Mouse (Mus musculus) kidney, postnatal 0 days (tissue): Measurements from ENCODE around the gene Usp8. TPM values are rescaled to one million over a fixed set of nuclear protein-coding genes. Genes with fewer than 3 reads are reported as not detected.

Experiments
- ATAC-seq: fragments of 200-750 bp; cut with Nextera tagmentation; replicated peaks from 2 replicates; pipeline ENCODE4 v1.8.0; 2017; ENCODE audit warnings: low read depth, moderate number of reproducible peaks, moderate TSS enrichment, moderate library complexity; ENCODE audit not compliant: low FRiP score
- DNase-seq: peaks from one replicate; pipeline ENCODE4 v3.0.0-alpha.2; 2016; ENCODE audit warnings: low spot score
- H3K27ac ChIP-seq: fragments of 300-500 bp; sonication (generic); 2 replicates; pipeline ENCODE4 v1.5.1; 2014; ENCODE audit warnings: mild to moderate bottlenecking
- H3K27me3 ChIP-seq: fragments of 300-500 bp; sonication (generic); 2 replicates; pipeline ENCODE4 v1.6.1; 2014; ENCODE audit warnings: low read length, mixed read lengths; ENCODE audit not compliant: insufficient read depth
- H3K36me3 ChIP-seq: fragments of 300-500 bp; sonication (generic); 2 replicates; pipeline ENCODE4 v1.6.1; 2014; ENCODE audit warnings: low read length, mixed read lengths; ENCODE audit not compliant: insufficient read depth
- H3K4me1 ChIP-seq: fragments of 300-500 bp; sonication (generic); replicated peaks from 2 replicates; pipeline ENCODE4 v1.6.1; 2014; ENCODE audit warnings: antibody characterized with exemption, low read length, mixed read lengths; ENCODE audit not compliant: insufficient read depth
- H3K4me2 ChIP-seq: fragments of 300-500 bp; sonication (generic); 2 replicates; pipeline ENCODE4 v1.6.1; 2014; ENCODE audit warnings: mild to moderate bottlenecking, low read length, moderate library complexity, mixed read lengths
- H3K4me3 ChIP-seq: fragments of 300-500 bp; sonication (generic); replicated peaks from 2 replicates; pipeline ENCODE4 v1.5.1; 2014; ENCODE audit warnings: low read depth, low read length
- H3K9ac ChIP-seq: fragments of 300-500 bp; sonication (generic); 2 replicates; pipeline ENCODE4 v1.6.1; 2014; ENCODE audit warnings: low read depth, low read length
- H3K9me3 ChIP-seq: fragments of 300-500 bp; sonication (generic); replicated peaks from 2 replicates; pipeline ENCODE4 v1.6.1; 2016; ENCODE audit warnings: low read length, inconsistent platforms, mixed read lengths
- CTCF ChIP-seq: IDR thresholded peaks from 2 replicates; pipeline ENCODE4 v1.5.1; 2016; ENCODE audit warnings: antibody characterized with exemption, low read depth, mild to moderate bottlenecking, moderate library complexity
- WGBS: fragments of 180-500 bp; shearing (Covaris S2); extraction: QIAGEN DNeasy Blood & Tissue Kit; methylation state at CpG from one replicate; pipeline ENCODE4 v1.1.7; 2014; 5-methylcytosine and 5-hydroxymethylcytosine counted together
- polyA plus RNA-seq: library from polyadenylated mRNA; unstranded; fragments of >200 nt; fragmentation: Nextera tagmentation; extraction: Ambion mirVana; gene quantifications from 2 replicates; pipeline ENCODE4 v1.2.1, GENCODE M21; 2015

Usp8 gene
- 35.7 and 42.1 TPM in 2 replicates for polyA plus RNA-seq

- 3% methylated on average over 47 of the region's 47 CpGs for WGBS
- Histone ChIP-seq H3K4me1 (0 out of 2 replicates have a peak, but pooled peaks cover 8% of the 10 kb centered on the region), H3K36me3 (no peaks in the 10 kb centered on the region), H3K4me2 (peak within 1 kb of the TSS; percentile 76), H3K27me3 (no peaks in the 10 kb centered on the region; the same call in 1 of the 2 replicates), H3K4me3 (peak within 1 kb of the TSS; percentile 86), H3K27ac (peak within 1 kb of the TSS; percentile 86), H3K9ac (peak within 1 kb of the TSS; percentile 79), H3K9me3 (no peaks in the 10 kb centered on the region)
- DNase-seq (peak; percentile 99), ATAC-seq (peak; percentile 100)
- TF ChIP-seq CTCF, result peak; percentile 9; the same call in 1 of the 2 replicates
Observed at GRCm38 (mm10) chr2:126706759-126707437, at the start of gene Usp8. Usp8 (plus strand) TSS chr2:126707328.

- H3K9ac ChIP-seq, result no peak overlapping the region
- H3K4me1 ChIP-seq, result no peaks in the 10 kb centered on the region
- H3K9me3 ChIP-seq, result no peaks in the 10 kb centered on the region
- no peak overlapping the region for H3K4me3 ChIP-seq
- 50% methylated on average over 4 of the region's 4 CpGs for WGBS
- no peaks in the 10 kb centered on the region for H3K36me3 ChIP-seq
- no peak overlapping the region for H3K27ac ChIP-seq
- DNase-seq (peak; percentile 83), ATAC-seq (no peak)
- peak; percentile 81 for TF ChIP-seq CTCF
- H3K4me2 ChIP-seq, result no peak overlapping the region
- H3K27me3 ChIP-seq, result no peaks in the 10 kb centered on the region
Observed at GRCm38 (mm10) chr2:126663481-126663880, 43.6 kb upstream of the Usp8 start.

DNA sequence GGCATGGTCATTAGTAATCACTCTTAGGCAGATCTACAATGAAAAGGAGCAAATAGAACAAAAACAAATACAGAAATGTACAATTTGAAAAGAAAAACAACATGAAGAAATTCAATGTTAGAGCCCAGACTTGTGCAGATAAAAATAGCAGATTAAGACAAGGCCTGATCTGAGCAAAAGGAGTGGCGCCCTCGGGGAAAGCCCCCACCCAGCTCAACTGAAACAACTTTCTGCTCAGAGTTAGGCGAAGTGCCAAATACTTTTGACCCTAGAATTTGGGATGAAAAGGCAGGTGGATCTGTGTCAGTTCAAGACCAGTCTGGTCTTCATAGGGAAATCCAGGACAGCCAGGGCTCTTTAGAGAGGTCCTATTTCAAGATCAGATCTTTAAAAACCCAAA, 41.1 kb upstream of the Usp8 start:
- Histone ChIP-seq H3K4me3 (no peak overlapping the region), H3K27me3 (no peaks in the 10 kb centered on the region), H3K9me3 (no peaks in the 10 kb centered on the region), H3K4me2 (no peak overlapping the region), H3K36me3 (no peaks in the 10 kb centered on the region), H3K4me1 (no peaks in the 10 kb centered on the region), H3K27ac (no peak overlapping the region), H3K9ac (no peak overlapping the region)
- DNase-seq, result no peak
- no peak for TF ChIP-seq CTCF
- WGBS, result 79% methylated on average over 3 of the region's 3 CpGs
- ATAC-seq, result no peak

GRCm38 (mm10) chr2:126668621-126669252, 38.4 kb upstream of the Usp8 start:
- Histone ChIP-seq H3K27me3 (no peaks in the 10 kb centered on the region), H3K36me3 (no peaks in the 10 kb centered on the region), H3K9me3 (no peaks in the 10 kb centered on the region), H3K9ac (no peak overlapping the region), H3K4me1 (peaks cover 10% of the 10 kb centered on the region), H3K4me3 (no peak overlapping the region), H3K4me2 (no peak overlapping the region), H3K27ac (peak overlapping the region; percentile 13; the same call in 1 of the 2 replicates)
- no peak for ATAC-seq
- TF ChIP-seq CTCF, result no peak
- WGBS, result 80% methylated on average over 5 of the region's 5 CpGs
- DNase-seq, result no peak

DNA sequence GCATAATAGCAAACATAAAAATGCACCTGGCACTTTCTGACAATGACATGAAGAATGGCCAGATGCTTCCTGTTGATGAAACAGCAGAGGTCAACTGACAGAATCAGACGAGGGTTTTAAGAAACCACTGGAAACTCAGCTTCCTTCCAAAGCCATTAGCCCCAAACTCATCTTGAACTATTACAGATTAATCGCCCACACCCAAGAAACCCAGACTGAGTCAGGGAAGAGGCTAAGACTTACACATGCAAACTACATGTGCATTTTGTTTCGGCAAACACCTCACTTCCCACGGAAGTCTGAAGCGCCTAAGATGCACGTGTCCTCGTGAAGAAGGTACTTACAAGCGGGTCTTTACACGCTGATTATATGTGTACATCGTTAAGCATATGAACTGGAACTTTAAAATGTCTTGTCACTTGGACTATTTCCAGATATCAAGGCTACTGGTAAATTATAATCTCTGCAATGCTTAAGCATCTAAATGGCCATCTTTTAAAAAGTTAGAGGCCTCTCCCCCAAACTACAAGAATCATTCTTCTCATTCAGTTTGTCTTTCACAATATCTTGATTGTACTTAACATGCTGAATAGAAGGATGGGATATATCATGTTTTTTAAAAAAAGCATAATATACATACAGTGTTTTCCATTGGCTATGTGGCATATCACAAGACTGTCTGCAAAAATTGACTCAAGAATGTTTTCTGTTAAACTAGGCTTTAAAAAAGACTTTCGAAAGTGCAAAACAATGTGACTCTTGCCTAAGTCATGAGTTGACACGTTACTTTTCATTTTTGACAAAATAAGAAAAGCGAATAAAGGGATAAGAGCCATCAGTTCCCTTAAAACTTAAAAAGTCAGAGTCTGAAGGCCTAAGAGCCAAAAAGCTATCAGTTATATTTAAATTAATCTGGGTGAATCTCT, 33.5 kb upstream of the Usp8 start:
- no peaks in the 10 kb centered on the region for H3K36me3 ChIP-seq
- H3K4me2 ChIP-seq, result peak overlapping the region; percentile 83
- DNase-seq, result peak; percentile 19
- no peak for ATAC-seq
- H3K9ac ChIP-seq, result peak overlapping the region; percentile 100
- H3K27ac ChIP-seq, result peak overlapping the region; percentile 100
- peaks cover 10% of the 10 kb centered on the region for H3K4me1 ChIP-seq
- WGBS, result 50% methylated on average over 13 of the region's 13 CpGs
- H3K4me3 ChIP-seq, result peak overlapping the region; percentile 99
- H3K9me3 ChIP-seq, result no peaks in the 10 kb centered on the region
- no peaks in the 10 kb centered on the region for H3K27me3 ChIP-seq
- TF ChIP-seq CTCF, result no peak
